Mouse (Mus musculus): ENCODE measurements around the gene Fam174b.

The Fam174b gene

DNA sequence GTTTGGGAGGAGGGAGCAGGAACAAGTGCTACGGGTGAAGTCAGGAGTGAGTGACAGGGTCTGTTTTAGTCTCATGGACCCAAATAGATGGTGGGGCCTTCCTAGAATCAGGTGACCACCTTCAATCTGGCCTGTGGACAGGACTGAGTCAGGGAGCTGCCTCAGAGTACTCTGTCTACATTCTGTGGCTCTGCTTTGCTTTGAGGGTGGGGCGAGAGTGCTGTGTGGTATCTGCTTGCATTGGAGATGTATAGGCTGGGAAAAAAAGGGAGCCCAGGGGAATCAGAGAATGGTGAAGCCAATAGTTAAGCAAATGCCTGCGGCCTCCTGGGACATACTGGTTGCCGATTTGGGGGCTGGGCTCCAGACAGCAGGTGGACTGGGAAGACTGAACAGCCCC, 73.8 kb downstream of the Fam174b start:
- no peak for DNase-seq (ENCODE audit: low spot score in 2 of 2)

GRCm38 (mm10) chr7:73814454-73814853, 74.4 kb downstream of the Fam174b start:
- DNase-seq (ENCODE audit: low spot score in 2 of 2), result no peak

DNA sequence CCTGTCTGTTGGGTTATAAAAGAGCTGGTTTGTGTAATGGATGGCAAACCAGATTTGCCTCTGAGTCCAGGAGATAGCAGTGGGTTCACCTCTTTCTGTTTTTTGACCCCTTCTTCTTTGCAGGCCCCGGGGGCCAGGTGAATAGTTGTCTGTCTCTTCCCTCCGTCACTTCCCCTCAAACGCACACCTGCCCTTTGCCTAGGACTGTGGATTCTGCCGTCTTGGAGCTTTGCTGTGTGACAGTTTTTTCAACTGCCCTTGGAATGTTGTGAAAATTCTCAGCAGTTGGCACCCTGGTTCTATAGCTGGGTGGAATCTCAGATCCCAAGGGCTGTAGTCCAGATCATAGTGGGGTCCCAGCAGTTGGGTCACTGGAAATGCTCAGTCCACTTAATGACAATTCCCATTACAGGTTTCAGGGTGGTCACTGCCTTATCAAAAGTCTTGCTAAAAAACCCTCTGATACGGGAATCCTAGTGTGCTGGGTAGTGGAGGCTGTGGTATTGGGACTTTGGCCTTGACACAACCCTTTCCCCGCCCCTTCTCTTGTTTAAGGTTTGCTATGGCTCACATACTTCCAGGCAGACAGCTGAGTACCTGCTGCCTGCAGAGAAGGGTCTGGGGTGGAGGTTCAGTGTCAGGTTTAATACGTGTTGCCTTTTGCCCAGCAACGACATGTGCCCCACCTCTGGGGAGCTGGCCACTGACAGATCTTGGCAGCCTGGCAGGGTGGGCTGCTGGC, 76.3 kb downstream of the Fam174b start:
- DNase-seq (ENCODE audit: low spot score in 2 of 2), result no peak

DNA sequence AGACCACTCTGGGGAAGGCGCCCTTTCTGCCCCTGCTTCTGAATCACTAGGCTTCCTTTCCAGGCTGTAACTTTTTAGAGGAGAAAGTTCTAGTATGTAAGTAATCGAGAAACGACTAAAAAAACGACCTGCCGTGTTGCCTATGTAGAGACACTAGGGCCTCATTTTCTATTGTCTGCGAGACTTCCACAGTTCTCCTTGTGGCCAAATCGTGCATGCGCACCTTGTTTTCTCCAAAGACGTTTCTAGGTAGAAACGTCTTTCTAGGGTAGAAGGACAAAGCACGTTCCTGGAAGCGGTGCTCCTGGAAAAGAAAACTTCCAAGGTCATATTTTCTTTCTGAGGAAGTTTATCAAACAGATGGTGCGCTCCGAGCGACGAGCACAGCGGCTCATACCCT, 79.3 kb downstream of the Fam174b start:
- no peak for DNase-seq (ENCODE audit: low spot score in 2 of 2)
